Mouse (Mus musculus) heart, postnatal 0 days (tissue): ENCODE measurements around the gene Camk1. TPM values are rescaled to one million over a fixed set of nuclear protein-coding genes. Genes with fewer than 3 reads are reported as not detected.

Source experiments
- ATAC-seq: fragments of 200-750 bp; cut with Nextera tagmentation; 2 replicates; pipeline ENCODE4 v1.8.0; 2017; ENCODE audit warnings: low read depth, moderate number of reproducible peaks, moderate library complexity; ENCODE audit not compliant: insufficient read depth
- DNase-seq: peaks from one replicate; pipeline ENCODE4 v3.0.0-alpha.2; 2016; ENCODE audit warnings: low spot score
- H3K27ac ChIP-seq: fragments of 300-500 bp; sonication (generic); 2 replicates; pipeline ENCODE4 v1.5.1; 2014; ENCODE audit warnings: low read depth, mild to moderate bottlenecking
- H3K27me3 ChIP-seq: fragments of 300-500 bp; sonication (generic); 2 replicates; pipeline ENCODE4 v1.6.1; 2014; ENCODE audit warnings: low read length, mixed read lengths; ENCODE audit not compliant: control insufficient read depth, insufficient read depth
- H3K36me3 ChIP-seq: fragments of 300-500 bp; sonication (generic); replicated peaks from 2 replicates; pipeline ENCODE4 v1.6.1; 2014; ENCODE audit warnings: low read length, mixed read lengths; ENCODE audit not compliant: control insufficient read depth, insufficient read depth
- H3K4me1 ChIP-seq: fragments of 300-500 bp; sonication (generic); 2 replicates; pipeline ENCODE4 v1.6.1; 2014; ENCODE audit warnings: antibody characterized with exemption; ENCODE audit not compliant: control insufficient read depth, insufficient read depth
- H3K4me2 ChIP-seq: fragments of 300-500 bp; sonication (generic); 2 replicates; pipeline ENCODE4 v1.6.1; 2014; ENCODE audit warnings: low read depth, mild to moderate bottlenecking, low read length, moderate library complexity
- H3K4me3 ChIP-seq: fragments of 300-500 bp; sonication (generic); 2 replicates; pipeline ENCODE4 v1.5.1; 2014; ENCODE audit warnings: low read depth, low read length
- H3K9ac ChIP-seq: fragments of 300-500 bp; sonication (generic); replicated peaks from 2 replicates; pipeline ENCODE4 v1.6.1; 2014; ENCODE audit warnings: low read depth, low read length, mixed read lengths
- H3K9me3 ChIP-seq: fragments of 300-500 bp; sonication (generic); replicated peaks from 2 replicates; pipeline ENCODE4 v1.6.1; 2016; ENCODE audit warnings: low read length; ENCODE audit not compliant: control insufficient read depth
- CTCF ChIP-seq: IDR thresholded peaks from 2 replicates; pipeline ENCODE4 v1.5.1; 2016; ENCODE audit warnings: antibody characterized with exemption, control low read depth, low read depth
- EP300 ChIP-seq: IDR thresholded peaks from 2 replicates; pipeline ENCODE4 v1.6.1; 2016; ENCODE audit warnings: antibody characterized with exemption, low read depth
- WGBS: fragments of 180-500 bp; shearing (Covaris S2); extraction: QIAGEN DNeasy Blood & Tissue Kit; methylation state at CpG from one replicate; pipeline ENCODE4 v1.1.7; 2014; 5-methylcytosine and 5-hydroxymethylcytosine counted together
- polyA plus RNA-seq: library from polyadenylated mRNA; unstranded; fragments of >200 nt; fragmentation: Nextera tagmentation; extraction: Ambion mirVana; gene quantifications from 2 replicates; pipeline ENCODE4 v1.2.1, GENCODE M21; 2015
- total RNA-seq: library from RNA; depleted of rRNA; stranded (reverse); fragments of >200 nt; gene quantifications from 2 replicates; pipeline ENCODE4 v1.2.3, GENCODE M21; 2014; ENCODE audit warnings: low replicate concordance

The Camk1 gene
- total and polyA plus RNA-seq, 2 experiments from 2014 or later, result 94.5 to 105 TPM

GRCm38 (mm10) chr6:113377496-113378385 is 34.0 kb upstream of the Camk1 start, which contains the start of the genes Tada3 and Arpc4:
Gene Tada3 (minus strand): TSS chr6:113377883.
Gene Arpc4 (plus strand): TSS chr6:113378115.
- Histone ChIP-seq H3K9ac (peak within 1 kb of the TSS; percentile 91), H3K27me3 (no peaks in the 10 kb centered on the region), H3K4me1 (peaks cover 14% of the 10 kb centered on the region), H3K27ac (peak within 1 kb of the TSS; percentile 97), H3K4me3 (peak within 1 kb of the TSS; percentile 94), H3K9me3 (no peaks in the 10 kb centered on the region), H3K36me3 (peaks cover 56% of the 10 kb centered on the region), H3K4me2 (peak within 1 kb of the TSS; percentile 94)
- WGBS, result under 1% methylated on average over 61 of the region's 61 CpGs
- ATAC-seq (peak; percentile 95), DNase-seq (peak; percentile 98)
- no peak; the same call in 1 of the 2 replicates for TF ChIP-seq EP300
- TF ChIP-seq CTCF, result no peak

DNA sequence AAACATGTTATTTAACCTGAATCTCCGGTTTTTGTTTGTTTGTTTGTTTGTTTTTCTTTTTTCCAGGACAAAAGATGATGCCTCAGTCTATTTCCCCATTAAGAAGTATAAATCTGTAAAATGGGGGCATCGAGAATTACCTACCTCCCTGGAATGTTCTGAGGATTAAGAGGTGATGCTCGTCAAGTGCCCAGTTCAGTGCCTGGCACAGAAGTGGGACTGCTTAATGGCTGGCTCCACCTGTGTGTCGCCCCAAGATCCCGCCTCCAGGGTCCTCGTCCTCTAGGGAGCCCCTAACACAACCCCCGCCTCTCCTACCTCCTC is 33.4 kb upstream of the Camk1 start:
- Histone ChIP-seq H3K9ac (peak overlapping the region; percentile 91), H3K9me3 (no peaks in the 10 kb centered on the region), H3K27me3 (no peaks in the 10 kb centered on the region), H3K4me2 (peak overlapping the region; percentile 94), H3K27ac (peak overlapping the region; percentile 97), H3K36me3 (peaks cover 56% of the 10 kb centered on the region), H3K4me1 (peaks cover 14% of the 10 kb centered on the region), H3K4me3 (peak overlapping the region; percentile 94)
- TF ChIP-seq CTCF (no peak), EP300 (no peak)
- 6% methylated on average over 7 of the region's 7 CpGs for WGBS
- no peak for ATAC-seq
- no peak for DNase-seq

- H3K4me3 ChIP-seq, result no peak overlapping the region
- no peak for TF ChIP-seq CTCF
- no peak for TF ChIP-seq EP300
- H3K27ac ChIP-seq, result no peak overlapping the region
- WGBS, result 82% methylated on average over 4 of the region's 4 CpGs
- peaks cover under 1% of the 10 kb centered on the region; the same call in 1 of the 2 replicates for H3K4me1 ChIP-seq
- H3K36me3 ChIP-seq, result peaks cover 73% of the 10 kb centered on the region
- ATAC-seq (no peak), DNase-seq (no peak)
- no peaks in the 10 kb centered on the region for H3K27me3 ChIP-seq
- H3K4me2 ChIP-seq, result no peak overlapping the region
- H3K9ac ChIP-seq, result no peak overlapping the region
- no peaks in the 10 kb centered on the region for H3K9me3 ChIP-seq
These were observed 29.7 kb upstream of the Camk1 start for GRCm38 (mm10) chr6:113373491-113373890.

- TF ChIP-seq CTCF (no peak), EP300 (no peak)
- no peak overlapping the region for H3K27ac ChIP-seq
- no peak overlapping the region for H3K4me2 ChIP-seq
- H3K9me3 ChIP-seq, result no peaks in the 10 kb centered on the region
- no peaks in the 10 kb centered on the region for H3K4me1 ChIP-seq
- H3K36me3 ChIP-seq, result peaks cover 90% of the 10 kb centered on the region
- no peak for DNase-seq
- no peak for ATAC-seq
- 88% methylated on average over 20 of the region's 20 CpGs for WGBS
- H3K9ac ChIP-seq, result no peak overlapping the region
- H3K27me3 ChIP-seq, result no peaks in the 10 kb centered on the region
- H3K4me3 ChIP-seq, result no peak overlapping the region
These were observed 26.6 kb upstream of the Camk1 start for GRCm38 (mm10) chr6:113370194-113370929.

DNA sequence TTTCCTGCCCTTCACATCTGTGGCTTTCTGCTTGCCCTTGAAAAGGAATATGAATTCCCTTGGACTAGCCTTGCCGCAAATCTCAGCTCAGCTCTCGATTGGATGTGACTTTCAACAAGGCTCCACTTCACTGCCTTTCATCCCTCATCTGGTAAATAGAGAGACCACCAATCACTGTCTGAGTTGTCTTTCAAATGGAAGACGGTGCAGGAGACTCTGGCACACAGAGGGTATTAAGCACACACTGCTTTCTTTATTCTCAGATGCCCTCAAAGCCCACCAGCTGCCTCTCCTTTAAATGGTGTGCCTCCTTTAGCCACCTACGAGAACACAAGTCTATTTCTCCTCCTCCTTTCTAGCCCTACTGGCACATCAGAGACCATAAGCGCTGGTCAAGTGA is 24.8 kb upstream of the Camk1 start:
- ATAC-seq (no peak), DNase-seq (no peak)
- Histone ChIP-seq H3K27me3 (no peaks in the 10 kb centered on the region), H3K4me3 (no peak overlapping the region), H3K4me2 (no peak overlapping the region), H3K27ac (no peak overlapping the region), H3K9me3 (no peaks in the 10 kb centered on the region), H3K9ac (no peak overlapping the region), H3K4me1 (no peaks in the 10 kb centered on the region), H3K36me3 (peaks cover 72% of the 10 kb centered on the region)
- TF ChIP-seq EP300 (no peak), CTCF (no peak)
- 82% methylated on average over 5 of the region's 5 CpGs for WGBS
